Mouse (Mus musculus) E14TG2a.4 (cell line): ENCODE results near the gene Adam23.

ENCODE experiments used
- CTCF ChIP-seq: conservative IDR thresholded peaks from 2 replicates; pipeline ENCODE4 v1.5.1; 2014; ENCODE audit warnings: low read length
- POU5F1 ChIP-seq: IDR thresholded peaks from 2 replicates; pipeline ENCODE4 v1.6.1; 2014; ENCODE audit warnings: low read length, borderline replicate concordance

DNA sequence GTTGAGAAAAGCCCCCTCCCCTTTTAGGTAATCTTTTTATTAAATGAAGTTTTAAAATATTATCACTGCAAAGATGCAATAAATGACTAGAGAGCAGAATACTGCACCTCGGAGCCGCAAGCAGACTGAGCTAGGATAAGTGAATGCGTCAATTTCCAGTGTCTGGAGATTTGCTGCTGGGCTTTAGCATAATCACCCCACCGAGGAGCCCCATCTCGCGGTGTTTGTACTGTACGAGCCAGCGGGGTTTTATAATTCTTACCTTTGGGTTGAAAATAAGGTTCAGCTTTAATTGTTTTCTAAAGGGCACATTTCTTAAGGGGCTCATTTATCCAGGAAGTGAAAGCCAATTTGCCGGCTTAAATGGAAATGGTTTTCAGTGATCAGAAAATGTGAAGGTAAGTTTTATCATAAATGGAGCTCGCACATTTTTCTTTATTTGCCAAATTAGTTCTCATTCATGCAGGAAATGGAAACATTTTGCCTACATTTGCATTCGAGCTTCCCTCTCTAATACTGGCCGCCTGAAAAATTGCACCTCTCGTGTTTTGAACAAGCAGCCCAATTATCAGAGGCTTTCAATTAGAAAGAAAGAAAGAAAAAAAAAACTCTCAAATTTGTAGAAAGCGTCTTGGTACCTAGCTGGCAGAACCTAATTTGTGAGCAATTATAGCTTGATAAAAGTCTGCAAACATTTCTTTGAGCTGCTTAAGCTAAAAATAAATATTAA, 94.4 kb downstream of the Adam23 start:
- TF ChIP-seq CTCF (no peak), POU5F1 (no peak)
